Mouse (Mus musculus): Measurements from ENCODE around the gene Col15a1.

The Col15a1 gene

GRCm38 (mm10) chr4:47230498-47230897 lies 22.5 kb downstream of the Col15a1 start:
- no peak for DNase-seq (ENCODE audit: low spot score)

- no peak for DNase-seq (ENCODE audit: low spot score)
These were observed 23.4 kb downstream of the Col15a1 start for GRCm38 (mm10) chr4:47231322-47231721.

GRCm38 (mm10) chr4:47233192-47233835 lies 25.4 kb downstream of the Col15a1 start:
- DNase-seq (ENCODE audit: low spot score) = no peak

- DNase-seq (ENCODE audit: low spot score) = peak; percentile 30
These were observed 26.8 kb downstream of the Col15a1 start for GRCm38 (mm10) chr4:47234667-47235267.

- DNase-seq (ENCODE audit: low spot score) = no peak
These were observed 27.4 kb downstream of the Col15a1 start for GRCm38 (mm10) chr4:47235312-47235711.

- DNase-seq (ENCODE audit: low spot score) = no peak
These were observed 28.1 kb downstream of the Col15a1 start for GRCm38 (mm10) chr4:47236104-47236503.

- DNase-seq (ENCODE audit: low spot score) = no peak
These were observed 29.3 kb downstream of the Col15a1 start for GRCm38 (mm10) chr4:47237220-47237619.

GRCm38 (mm10) chr4:47239114-47239513 lies 31.2 kb downstream of the Col15a1 start:
- no peak for DNase-seq (ENCODE audit: low spot score)

GRCm38 (mm10) chr4:47240901-47241300 lies 32.9 kb downstream of the Col15a1 start:
- no peak for DNase-seq (ENCODE audit: low spot score)

- no peak for DNase-seq (ENCODE audit: low spot score)
These were observed 34.2 kb downstream of the Col15a1 start for GRCm38 (mm10) chr4:47242127-47242526.

GRCm38 (mm10) chr4:47244651-47245050 lies 36.7 kb downstream of the Col15a1 start:
- DNase-seq (ENCODE audit: low spot score) = no peak

GRCm38 (mm10) chr4:47245621-47246020 lies 37.7 kb downstream of the Col15a1 start:
- DNase-seq (ENCODE audit: low spot score) = no peak

GRCm38 (mm10) chr4:47246811-47247210 lies 38.9 kb downstream of the Col15a1 start:
- no peak for DNase-seq (ENCODE audit: low spot score)

GRCm38 (mm10) chr4:47247574-47247973 lies 39.6 kb downstream of the Col15a1 start:
- no peak for DNase-seq (ENCODE audit: low spot score)

GRCm38 (mm10) chr4:47249193-47249592 lies 41.2 kb downstream of the Col15a1 start:
- DNase-seq (ENCODE audit: low spot score) = no peak

GRCm38 (mm10) chr4:47251069-47251468 lies 43.1 kb downstream of the Col15a1 start:
- DNase-seq (ENCODE audit: low spot score) = peak; percentile 72

- no peak for DNase-seq (ENCODE audit: low spot score)
These were observed 43.9 kb downstream of the Col15a1 start for GRCm38 (mm10) chr4:47251693-47252435.

GRCm38 (mm10) chr4:47252627-47253026 lies 44.7 kb downstream of the Col15a1 start:
- DNase-seq (ENCODE audit: low spot score) = no peak

GRCm38 (mm10) chr4:47255641-47256040 lies 47.7 kb downstream of the Col15a1 start:
- DNase-seq (ENCODE audit: low spot score) = peak; percentile 50

- DNase-seq (ENCODE audit: low spot score) = no peak
These were observed 50.2 kb downstream of the Col15a1 start for GRCm38 (mm10) chr4:47258201-47258600.

- no peak for DNase-seq (ENCODE audit: low spot score)
These were observed 53.1 kb downstream of the Col15a1 start for GRCm38 (mm10) chr4:47261049-47261448.

GRCm38 (mm10) chr4:47261919-47262318 lies 54.0 kb downstream of the Col15a1 start:
- no peak for DNase-seq (ENCODE audit: low spot score)

GRCm38 (mm10) chr4:47265555-47265954 lies 57.6 kb downstream of the Col15a1 start:
- DNase-seq (ENCODE audit: low spot score) = no peak
